Mouse (Mus musculus): Measurements from ENCODE around the gene Runx2.

GRCm38 (mm10) chr17:44603170-44603569 lies 211.4 kb downstream of the Runx2 start:
- no peak for TF ChIP-seq EP300 (IDR thresholded peaks at IDR 0.05; ENCODE audit: low read depth)
- TF ChIP-seq CTCF (IDR thresholded peaks at IDR 0.05; ENCODE audit: low read depth): no peak
